Mouse (Mus musculus) heart, postnatal 36 days (tissue): ENCODE results near the gene Selenov. TPM values are rescaled to one million over a fixed set of nuclear protein-coding genes. Genes with fewer than 3 reads are reported as not detected.

Experiments
- total RNA-seq, 2 experiments: library from RNA; stranded (reverse); gene quantifications; 2 replicates each; pipeline ENCODE4 v1.2.3; 2021

Selenov gene
- total RNA-seq, 2 experiments from 2014 or later = not detected

Other genes with a start within 250 kb of the Selenov start
- gene Psmc4, start 241.1 kb downstream of the Selenov start, total RNA-seq = 10 to 100 TPM; 88.9 to 91.6 TPM
- not detected for gene Fcgbp, start 219.9 kb downstream of the Selenov start, total RNA-seq
- not detected for gene 9530053A07Rik, start 161.7 kb downstream of the Selenov start, total RNA-seq
- 10 to 100 TPM; 32.0 to 33.5 TPM for gene Fbl, start 121.5 kb downstream of the Selenov start, total RNA-seq
- gene Dyrk1b, start 111.7 kb downstream of the Selenov start, total RNA-seq = 10 to 100 TPM; 31.2 to 34.2 TPM
- 10 to 100 TPM; 11.7 to 12.0 TPM for gene Eid2, start 23.3 kb downstream of the Selenov start, total RNA-seq
- gene Eid2b, start 13.4 kb downstream of the Selenov start, total RNA-seq = 10 to 100 TPM; 12.6 to 13.5 TPM
- gene Dll3, start 11.1 kb upstream of the Selenov start, total RNA-seq = not detected
- gene Timm50, start 20.9 kb upstream of the Selenov start, total RNA-seq = 10 to 100 TPM; 58.9 to 66.3 TPM
- gene Supt5, start 47.6 kb upstream of the Selenov start, total RNA-seq = 10 to 100 TPM; 56.8 to 62.8 TPM
- gene Rps16, start 59.5 kb upstream of the Selenov start, total RNA-seq = 100 to 1,000 TPM; 494 to 516 TPM
- 10 to 100 TPM; 15.1 to 15.8 TPM for gene Plekhg2, start 81.4 kb upstream of the Selenov start, total RNA-seq
- 10 to 100 TPM; 14.7 to 29.0 TPM for gene Zfp36, start 89.1 kb upstream of the Selenov start, total RNA-seq
- 10 to 100 TPM; 18.2 to 20.1 TPM for gene Med29, start 101.5 kb upstream of the Selenov start, total RNA-seq
- 10 to 100 TPM; 38.8 to 48.0 TPM for gene Paf1, start 101.8 kb upstream of the Selenov start, total RNA-seq
- 1 to 10 TPM; 4.6 to 7.2 TPM for gene Gmfg, start 146.3 kb upstream of the Selenov start, total RNA-seq
- under 1 TPM; 0.38 to 0.86 TPM for gene Lrfn1, start 160.8 kb upstream of the Selenov start, total RNA-seq
- gene Ifnl2, start 219.3 kb upstream of the Selenov start, total RNA-seq = not detected
- gene Ifnl3, start 231.7 kb upstream of the Selenov start, total RNA-seq = not detected
- not detected for gene Sycn, start 249.7 kb upstream of the Selenov start, total RNA-seq